Mouse (Mus musculus) ovary, postnatal 36 days (tissue): ENCODE measurements at regions not wholly inside any gene's neighbourhood (a gene's known extent, or its start where the extent isn't known, plus 50 kb on each side); places are given as distances from the start of the nearest gene placed in this dataset.
"Not testable (repeated sequence)": the region's sequence is repeated elsewhere in the genome, so short reads cannot be mapped to it uniquely, and the experiment has no call there.

Experiments used
- DNase-seq: peaks from one replicate; pipeline ENCODE4 v3.0.0; 2022; ENCODE audit warnings: low spot score, mixed read lengths

DNA sequence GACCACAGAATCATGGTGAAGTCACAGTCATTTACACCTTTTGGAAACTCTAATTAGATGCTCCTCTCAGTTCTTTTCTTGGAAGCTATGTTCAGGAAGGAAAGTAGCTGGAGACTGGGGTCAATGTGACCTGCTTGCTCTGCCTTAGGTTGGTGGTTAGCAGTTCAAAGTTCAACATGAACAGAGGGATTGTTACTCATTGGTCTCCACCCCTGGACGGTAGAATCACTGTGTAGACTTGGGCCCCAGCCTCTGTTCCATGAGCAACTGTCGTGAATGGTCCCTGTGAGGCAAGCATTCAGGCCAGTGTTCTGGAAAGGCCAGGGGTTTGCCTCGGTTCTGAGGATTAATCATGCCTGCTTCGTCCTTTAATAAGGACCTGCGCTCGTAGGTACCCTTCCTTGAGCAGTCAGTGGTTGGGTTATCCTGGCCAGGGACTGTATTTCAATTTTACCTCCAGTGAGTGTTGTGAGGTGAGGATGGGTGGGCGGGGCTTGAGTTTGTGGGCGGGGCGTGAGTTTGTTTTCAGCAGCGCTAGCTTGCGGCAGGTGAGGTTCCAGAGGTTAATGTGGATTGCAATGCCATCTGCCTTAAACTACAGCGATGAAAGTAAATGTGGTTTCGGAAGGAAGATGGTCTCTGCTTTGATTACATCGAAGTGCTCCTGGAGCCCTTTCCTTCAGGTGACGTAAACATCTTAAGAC is 152.6 kb upstream of the Pou3f3 start:
- no peak for DNase-seq

DNA sequence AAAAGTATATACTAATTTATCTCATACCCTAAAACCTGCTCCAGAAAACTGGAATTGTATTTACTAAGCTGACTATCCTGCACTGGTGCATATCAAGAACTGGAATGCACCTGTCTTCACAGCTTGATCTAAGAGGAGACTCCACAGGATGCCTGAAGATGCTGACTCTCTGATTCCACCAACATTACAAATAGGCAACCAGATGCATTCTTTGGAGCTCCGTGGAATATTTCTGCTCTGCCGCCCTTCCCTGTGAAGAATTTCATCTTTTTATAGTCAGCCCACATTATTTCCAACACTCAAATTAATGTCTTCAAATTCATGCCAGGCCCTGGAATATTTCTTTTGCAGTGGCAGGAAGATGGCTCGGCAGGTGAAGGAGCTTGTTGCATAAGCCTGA is 148.7 kb upstream of the Pou3f3 start:
- no peak for DNase-seq

DNA sequence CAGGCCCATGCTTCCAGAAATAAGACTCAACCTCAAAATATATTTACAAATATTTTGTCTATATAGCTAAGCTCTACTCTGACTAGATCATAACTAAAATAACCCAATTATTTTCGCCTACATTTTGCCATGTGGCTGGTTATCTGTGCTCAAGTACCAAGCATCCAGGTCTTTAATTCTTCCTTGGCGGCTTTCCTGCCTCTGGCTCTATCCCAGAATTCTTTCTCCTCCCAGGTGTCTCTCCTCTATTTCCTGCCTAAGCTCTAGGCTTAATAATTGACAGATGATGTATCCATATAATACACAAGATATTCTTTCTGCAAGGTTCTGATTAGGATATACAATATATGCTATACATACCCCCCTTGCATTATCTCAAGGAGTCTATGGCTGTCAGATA is 138.3 kb upstream of the Pou3f3 start:
- DNase-seq, result no peak

DNA sequence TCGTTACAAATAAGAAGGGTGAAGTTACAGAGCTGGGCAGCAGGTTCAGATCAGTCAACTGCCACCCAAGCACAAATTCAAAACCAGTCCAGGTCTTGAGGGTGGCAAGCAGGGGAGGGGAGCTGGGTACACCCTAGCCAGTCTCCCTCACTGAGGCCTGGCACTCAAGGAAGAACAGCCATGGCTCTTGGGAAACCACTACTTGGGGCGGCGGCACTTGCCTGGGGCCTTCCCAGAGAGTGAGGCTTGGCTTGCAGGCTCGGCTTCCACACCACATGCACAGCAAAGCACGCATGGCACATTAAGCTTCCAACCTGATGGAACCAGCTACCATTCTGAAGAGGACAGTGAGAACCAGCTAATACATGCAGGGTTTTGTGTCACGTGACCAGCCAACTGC is 127.9 kb upstream of the Pou3f3 start:
- DNase-seq, result no peak

DNA sequence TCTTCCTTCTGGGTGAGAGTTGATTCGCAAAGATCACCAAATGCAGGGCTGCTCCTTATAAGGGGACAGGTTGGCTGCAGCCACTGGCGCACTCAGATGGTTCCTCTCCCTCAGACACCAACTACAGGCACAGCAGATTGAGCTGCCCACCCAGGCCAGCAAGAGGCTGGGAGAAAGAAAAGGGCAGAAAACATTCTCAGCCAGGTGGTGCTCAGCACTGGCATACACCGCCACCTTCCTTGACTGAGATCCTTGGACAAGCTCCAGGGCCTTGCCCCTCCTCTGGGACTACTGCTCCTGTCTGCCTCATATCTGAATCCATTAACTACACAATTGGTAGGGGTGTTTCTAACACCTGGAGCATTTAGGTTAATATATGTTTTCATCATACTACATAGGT is 110.4 kb upstream of the Pou3f3 start:
- no peak for DNase-seq

DNA sequence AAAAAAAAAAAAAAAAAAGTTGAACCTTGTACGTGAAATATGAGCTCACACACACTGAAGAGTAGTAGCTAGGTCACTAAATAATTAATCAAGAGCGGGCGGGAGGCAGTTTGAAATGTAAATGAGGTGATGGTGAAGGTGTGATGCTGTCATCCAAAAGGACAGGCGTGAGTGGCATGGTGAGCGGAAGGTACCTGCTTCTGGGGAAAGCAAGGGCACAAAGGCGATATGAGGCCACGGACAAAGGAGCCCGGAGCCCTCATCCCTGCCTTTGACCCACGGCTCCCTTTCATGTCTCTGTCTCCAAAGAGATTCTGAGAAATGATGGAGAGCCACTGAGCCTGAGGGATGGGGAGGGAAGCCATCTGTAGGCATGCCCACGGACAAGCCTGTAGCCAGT is 107.1 kb upstream of the Pou3f3 start:
- DNase-seq, result no peak

DNA sequence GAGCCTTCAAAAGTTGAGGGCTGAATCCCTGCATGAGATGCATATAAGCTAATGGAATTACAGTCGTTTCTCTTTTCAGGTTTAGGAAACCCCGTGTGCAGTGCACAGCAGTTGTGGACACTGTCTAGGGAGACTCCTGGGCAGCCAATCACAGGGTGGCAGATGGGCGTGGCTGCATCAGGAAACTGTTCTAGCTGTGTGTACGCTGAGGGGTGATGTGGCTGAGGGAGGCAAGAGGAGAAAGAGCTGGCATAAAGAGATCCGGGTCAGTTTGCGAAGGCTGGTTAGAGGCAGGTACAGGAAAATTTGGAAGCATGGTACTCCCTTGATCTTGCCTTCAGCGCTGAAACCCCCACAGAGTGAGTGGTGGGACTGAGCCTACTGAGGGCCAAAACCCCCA is 106.1 kb upstream of the Pou3f3 start:
- DNase-seq, result no peak

DNA sequence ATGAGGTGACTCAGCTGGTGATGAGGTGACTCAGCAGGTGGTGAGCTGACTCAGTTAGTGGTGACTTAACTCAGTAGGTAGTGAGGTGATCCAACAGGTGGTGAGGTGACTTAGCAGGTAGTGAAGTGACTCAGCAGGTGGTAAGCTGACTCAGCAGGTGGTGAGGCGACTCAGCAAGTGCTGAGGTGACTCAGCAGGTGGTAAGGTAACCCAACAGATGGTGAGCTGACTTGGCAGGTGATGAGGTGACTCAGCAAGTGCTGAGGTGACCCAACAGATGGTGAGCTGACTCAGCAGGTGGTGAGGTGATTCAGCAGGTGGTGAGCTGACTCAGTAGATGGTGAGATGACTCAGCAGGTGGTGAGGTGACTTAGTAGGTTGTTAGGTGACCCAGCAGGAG is 103.7 kb upstream of the Pou3f3 start:
- no peak for DNase-seq

DNA sequence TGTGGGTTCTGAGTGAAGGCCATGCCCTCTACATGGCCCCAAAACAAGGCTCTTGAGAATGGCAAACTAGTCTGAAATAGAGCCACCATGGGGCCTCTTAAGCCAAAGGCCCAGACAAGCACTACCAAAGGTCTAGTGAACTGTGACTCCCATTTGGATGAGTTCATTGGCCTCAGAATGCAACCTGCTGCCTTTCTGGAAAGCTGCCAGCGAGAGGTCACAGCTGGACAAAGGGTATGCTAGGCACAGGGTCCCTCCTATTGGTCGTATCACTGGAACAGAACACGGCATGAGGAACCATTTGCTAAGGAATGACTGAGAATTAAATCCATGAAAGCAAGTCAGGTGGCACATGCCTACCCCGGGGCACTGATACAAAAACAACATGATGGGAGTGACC is 98.5 kb upstream of the Pou3f3 start:
- no peak for DNase-seq

DNA sequence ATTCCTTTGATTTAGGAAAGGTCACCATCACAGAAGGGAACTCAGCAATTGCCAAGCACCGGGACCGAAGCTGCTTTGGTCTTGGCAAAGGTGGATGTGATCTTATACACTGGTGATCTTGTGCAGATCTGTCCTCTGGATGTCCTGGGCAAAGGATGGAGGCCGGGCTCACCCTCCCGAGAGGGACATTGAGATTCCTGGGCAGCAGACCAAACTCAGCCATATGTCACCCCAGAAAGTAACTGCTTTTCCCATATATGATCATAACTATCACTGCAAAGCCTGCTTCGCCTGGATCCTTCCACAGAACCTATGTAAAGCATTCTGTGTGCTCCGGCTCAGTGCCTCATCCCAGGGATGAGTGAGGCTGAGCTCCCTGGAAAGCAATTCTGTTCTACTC is 96.3 kb upstream of the Pou3f3 start:
- DNase-seq, result no peak

DNA sequence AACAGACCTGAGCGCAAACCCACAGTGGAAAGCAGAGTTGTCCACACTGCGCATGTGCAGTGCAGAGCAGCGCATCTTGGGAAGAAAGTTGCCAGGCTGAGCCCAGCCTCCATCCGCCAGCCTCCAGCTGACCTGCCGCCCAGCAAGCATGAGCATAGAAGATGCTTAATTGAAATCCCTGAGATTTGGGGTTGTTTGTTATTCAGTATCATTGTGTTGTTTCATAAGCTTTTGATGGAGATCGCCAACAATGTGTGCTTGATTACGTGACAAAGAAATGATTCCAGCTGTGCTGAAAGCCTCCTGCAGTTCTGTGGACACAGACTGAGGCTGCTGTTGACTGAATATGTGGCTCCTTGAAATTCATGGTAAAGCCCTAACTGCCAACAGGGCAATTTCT is 89.3 kb upstream of the Pou3f3 start:
- no peak for DNase-seq

DNA sequence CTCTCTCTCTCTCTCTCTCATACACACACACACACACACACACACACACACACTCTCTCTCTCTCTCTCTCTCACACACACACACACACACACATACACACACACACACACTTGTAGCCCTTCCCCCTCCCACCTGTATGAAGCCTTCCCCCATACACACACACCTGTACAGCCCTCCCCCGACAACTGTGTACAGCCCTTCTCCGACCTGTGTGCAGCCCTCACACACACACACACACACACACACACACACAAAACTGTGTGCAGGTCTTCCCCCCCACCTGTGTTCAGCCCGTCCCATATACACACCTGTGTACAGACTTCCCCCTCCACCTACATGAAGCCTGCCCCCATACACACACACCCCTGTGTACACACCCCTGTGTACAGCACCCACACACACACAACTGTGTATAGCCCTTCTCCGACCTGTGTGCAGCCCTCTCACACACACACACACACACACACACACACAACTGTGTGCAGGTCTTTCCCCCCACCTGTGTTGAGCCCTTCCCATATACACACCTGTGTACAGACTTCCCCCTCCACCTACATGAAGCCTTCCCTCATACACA is 88.0 kb upstream of the Pou3f3 start:
- DNase-seq, result not testable (repeated sequence)

DNA sequence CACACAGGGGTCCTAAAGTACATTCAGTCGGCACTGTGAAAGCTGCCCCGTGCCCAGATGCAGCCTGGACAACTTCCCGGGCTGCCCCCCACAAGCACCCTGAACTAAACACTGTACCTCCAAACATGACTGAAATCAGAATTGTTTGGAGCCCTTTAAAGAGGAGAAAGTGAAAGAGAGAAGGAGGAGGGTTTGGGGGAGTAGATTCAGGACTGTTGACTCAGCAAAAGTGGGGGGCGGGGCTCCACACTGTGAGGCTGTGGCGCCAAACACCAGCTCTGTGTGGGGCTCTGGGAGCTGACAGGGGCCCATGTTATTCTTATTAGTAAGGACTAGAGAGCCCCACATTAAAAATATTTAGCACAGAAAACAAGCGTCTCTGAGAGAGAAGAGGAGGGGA is 71.8 kb upstream of the Pou3f3 start:
- DNase-seq, result no peak

DNA sequence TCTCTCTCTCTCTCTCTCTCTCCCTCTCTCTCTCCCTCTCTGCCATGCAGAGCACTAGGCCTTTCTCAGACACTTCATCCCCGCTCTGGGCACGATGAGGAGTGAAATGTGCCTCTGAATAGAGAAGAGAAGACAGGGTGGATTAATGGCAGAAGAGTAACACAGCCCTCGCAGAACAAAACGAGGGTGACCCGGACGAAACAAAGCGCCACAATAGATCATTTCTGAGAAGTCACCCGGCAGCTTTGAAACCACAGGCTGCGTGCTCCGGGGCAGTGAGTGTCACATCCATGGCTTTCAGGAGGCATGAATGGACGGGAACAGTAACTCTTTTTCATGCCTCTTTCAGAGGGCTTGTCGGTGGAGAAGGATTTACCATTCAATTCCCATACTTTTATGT is 66.8 kb upstream of the Pou3f3 start:
- DNase-seq, result no peak

DNA sequence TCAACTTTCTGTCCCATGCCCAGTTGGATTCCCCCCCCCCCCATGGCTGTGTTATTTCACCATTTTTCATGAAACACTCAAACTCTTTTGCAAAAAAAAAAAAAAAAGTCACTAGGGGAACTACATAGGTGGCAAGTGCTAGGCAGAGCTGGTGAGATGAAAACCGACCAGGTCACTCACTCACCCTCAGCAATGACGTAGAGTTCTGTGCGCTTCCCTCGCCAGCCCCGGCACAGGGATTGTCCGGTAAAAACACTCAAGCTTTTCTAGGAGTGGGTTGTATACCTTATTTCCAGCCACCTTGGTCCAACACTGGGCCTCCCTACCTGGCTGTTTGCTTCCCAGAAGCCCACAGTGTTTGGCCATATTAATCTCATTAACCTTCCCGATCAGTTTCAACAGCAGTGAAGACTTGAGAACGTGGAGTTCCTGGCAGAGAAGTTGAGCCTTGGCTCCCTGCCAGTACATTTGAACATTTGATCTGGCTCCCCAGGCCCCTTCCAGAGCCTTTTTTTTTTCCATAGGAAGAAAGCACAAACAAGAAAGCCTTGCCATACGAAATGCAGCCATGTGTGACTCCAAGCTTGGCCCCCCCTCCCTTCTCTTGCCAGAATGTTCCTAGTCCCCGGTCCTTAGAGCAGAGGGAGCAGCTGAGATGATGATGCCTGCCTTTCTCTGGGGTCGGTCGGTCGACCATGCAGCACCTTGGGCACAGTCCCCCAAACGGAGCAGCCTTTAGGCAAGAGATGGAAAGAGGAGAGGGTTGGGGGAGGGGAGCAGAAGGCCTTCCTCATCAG is 65.9 kb upstream of the Pou3f3 start:
- no peak for DNase-seq

DNA sequence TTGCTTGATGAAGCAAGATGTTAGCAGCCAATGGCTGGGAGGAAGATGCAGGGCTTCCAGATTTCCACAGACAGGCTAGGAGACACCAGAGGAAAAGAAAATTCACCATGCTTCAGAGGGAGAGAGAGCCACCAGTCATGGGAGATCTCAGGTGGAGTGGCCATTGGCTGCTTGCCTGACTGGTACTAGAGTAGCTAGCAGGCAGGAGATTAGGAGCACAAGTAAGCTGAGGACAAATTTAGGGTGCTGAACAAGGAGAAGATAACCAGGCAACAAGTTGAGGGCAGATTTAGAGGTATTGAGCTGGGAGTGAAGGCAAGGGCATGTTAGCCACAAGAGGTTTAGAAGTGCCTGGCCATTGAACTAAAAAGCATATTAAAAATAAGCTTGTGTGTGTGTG is 63.3 kb upstream of the Pou3f3 start:
- DNase-seq, result no peak

DNA sequence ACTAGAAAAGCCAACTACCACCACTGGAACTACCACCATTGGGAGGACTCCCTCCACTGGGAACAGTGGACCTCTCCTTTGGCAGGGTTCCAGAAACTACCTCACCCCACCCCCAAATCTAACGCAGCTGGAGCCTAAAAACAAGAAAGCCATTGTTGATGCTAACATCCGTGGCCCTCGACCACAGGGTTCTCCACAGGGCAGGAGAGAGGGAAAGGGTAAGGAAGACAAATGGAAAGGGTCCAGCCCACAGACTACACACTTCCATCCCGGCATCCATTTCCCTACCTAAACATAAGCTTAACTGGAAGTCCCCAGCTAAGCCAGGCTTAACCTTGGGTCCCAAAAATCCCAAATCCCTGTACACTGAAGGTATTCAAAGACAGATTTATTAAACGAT is 59.0 kb upstream of the Pou3f3 start:
- no peak for DNase-seq
